Mouse (Mus musculus) midbrain, embryonic 12.5 days (tissue): ENCODE measurements around the gene Snrpa. TPM values are rescaled to one million over a fixed set of nuclear protein-coding genes. Genes with fewer than 3 reads are reported as not detected.

ENCODE experiments used
- ATAC-seq: fragments of 200-750 bp; cut with Nextera tagmentation; 2 replicates; pipeline ENCODE4 v1.8.0; 2017; ENCODE audit warnings: low read depth, moderate TSS enrichment, moderate library complexity; ENCODE audit not compliant: low FRiP score
- H3K27ac ChIP-seq: fragments of 300-500 bp; sonication (generic); replicated peaks from 2 replicates; pipeline ENCODE4 v1.5.1; 2016; ENCODE audit warnings: mild to moderate bottlenecking
- H3K27me3 ChIP-seq: fragments of 300-500 bp; sonication (generic); 2 replicates; pipeline ENCODE4 v1.6.1; 2016; ENCODE audit warnings: mild to moderate bottlenecking
- H3K36me3 ChIP-seq: fragments of 300-500 bp; sonication (generic); 2 replicates; pipeline ENCODE4 v1.6.1; 2016
- H3K4me1 ChIP-seq: fragments of 300-500 bp; sonication (generic); 2 replicates; pipeline ENCODE4 v1.6.1; 2016
- H3K4me2 ChIP-seq: fragments of 300-500 bp; sonication (generic); replicated peaks from 2 replicates; pipeline ENCODE4 v1.6.1; 2016; ENCODE audit warnings: mild to moderate bottlenecking, moderate library complexity
- H3K4me3 ChIP-seq: fragments of 300-500 bp; sonication (generic); 2 replicates; pipeline ENCODE4 v1.5.1; 2016; ENCODE audit warnings: mild to moderate bottlenecking
- H3K9ac ChIP-seq: fragments of 300-500 bp; sonication (generic); replicated peaks from 2 replicates; pipeline ENCODE4 v1.6.1; 2016; ENCODE audit warnings: mild to moderate bottlenecking, moderate library complexity
- H3K9me3 ChIP-seq: fragments of 300-500 bp; sonication (generic); 2 replicates; pipeline ENCODE4 v1.6.1; 2016; ENCODE audit warnings: mild to moderate bottlenecking
- WGBS: fragments of 180-500 bp; shearing (Covaris S2); methylation state at CpG from one replicate; pipeline ENCODE4 v1.1.7; 2016; 5-methylcytosine and 5-hydroxymethylcytosine counted together
- polyA plus RNA-seq: library from polyadenylated mRNA; unstranded; fragments of >200 nt; fragmentation: Nextera tagmentation; extraction: Ambion mirVana; gene quantifications from 2 replicates; pipeline ENCODE4 v1.2.1, GENCODE M21; 2016

Gene Snrpa
- polyA plus RNA-seq, 1 experiment from 2014 or later, result 277 TPM

DNA sequence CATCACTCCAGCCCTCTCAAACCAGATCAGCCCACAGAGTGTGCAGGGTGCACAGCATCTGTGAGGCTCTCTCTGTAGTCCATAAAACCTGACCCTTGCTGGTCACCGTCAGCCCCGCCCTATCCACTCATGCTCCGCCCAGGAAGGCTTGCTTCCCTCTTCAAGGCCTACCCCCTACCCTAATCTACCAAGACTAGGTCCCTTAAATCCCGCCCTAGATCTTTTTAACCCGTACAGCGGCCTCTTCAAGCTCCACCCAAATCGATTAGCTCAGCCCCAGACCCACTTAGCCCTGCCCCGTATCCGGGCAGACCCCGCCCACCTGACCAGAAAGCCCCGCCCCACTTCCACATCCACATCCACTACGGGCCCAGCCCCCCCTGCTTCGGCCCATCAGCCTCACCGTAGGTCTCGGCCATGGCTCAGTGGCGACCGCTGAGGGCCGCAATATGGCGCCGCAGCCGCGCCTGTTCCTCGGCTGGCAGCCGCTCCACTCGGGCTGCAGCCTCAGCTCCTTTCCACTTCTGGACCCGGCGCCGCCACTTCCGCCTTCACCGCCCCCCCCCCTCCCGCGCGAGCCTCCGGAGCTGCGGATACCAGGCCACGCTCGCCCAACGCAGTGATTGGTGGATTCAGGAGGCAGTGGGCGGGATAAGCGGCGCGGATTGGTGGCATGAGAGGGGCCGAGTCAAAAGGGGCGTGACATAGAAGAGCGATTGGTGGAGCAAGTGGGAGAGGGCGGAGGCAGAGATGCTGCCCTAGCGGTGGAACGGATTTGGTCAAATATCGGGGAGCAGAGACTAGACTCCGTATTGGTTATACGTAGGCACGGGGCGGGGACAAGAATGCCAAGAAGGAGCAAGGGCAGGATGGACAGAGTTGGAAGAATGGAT lies 17.5 kb downstream of the Snrpa start, which contains the start of gene Rab4b:
Gene Rab4b, minus strand, starts transcription at position 573 of the 893 bp plus-strand sequence.
- under 1% methylated on average over 51 of the region's 53 CpGs for WGBS
- peak; percentile 98 for ATAC-seq
- peak within 1 kb of the TSS; percentile 58 for H3K9ac ChIP-seq

DNA sequence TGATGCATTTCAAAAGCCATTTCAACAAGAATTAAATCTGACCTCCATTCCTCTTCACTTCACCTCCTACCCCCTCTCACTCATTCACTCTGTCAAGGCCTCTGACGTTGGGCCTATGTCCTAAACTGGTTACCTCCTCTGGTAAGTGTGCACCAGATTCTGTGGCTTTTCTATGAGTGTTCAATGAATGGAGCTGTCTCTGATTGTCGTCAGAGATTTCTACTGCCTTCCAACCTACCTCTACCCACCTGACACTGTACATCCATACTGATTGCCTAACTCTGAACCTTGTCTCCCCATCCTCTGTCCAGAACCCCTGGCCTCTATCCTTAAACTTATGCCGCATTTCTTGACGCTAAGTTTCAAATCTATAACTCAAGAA lies 18.1 kb downstream of the Snrpa start:
- WGBS, result 23% methylated on average over 4 of the region's 4 CpGs

More for the DNA sequence above, 17.5 kb downstream of the Snrpa start, which contains the start of gene Rab4b:
- peaks cover 12% of the 10 kb centered on the region for H3K4me1 ChIP-seq
- no peaks in the 10 kb centered on the region for H3K27me3 ChIP-seq
- peak within 1 kb of the TSS; percentile 55 for H3K4me2 ChIP-seq
- peak within 1 kb of the TSS; percentile 72 for H3K4me3 ChIP-seq
- H3K27ac ChIP-seq, result peak within 1 kb of the TSS; percentile 93
- peaks cover 23% of the 10 kb centered on the region for H3K36me3 ChIP-seq
- no peaks in the 10 kb centered on the region for H3K9me3 ChIP-seq

DNA sequence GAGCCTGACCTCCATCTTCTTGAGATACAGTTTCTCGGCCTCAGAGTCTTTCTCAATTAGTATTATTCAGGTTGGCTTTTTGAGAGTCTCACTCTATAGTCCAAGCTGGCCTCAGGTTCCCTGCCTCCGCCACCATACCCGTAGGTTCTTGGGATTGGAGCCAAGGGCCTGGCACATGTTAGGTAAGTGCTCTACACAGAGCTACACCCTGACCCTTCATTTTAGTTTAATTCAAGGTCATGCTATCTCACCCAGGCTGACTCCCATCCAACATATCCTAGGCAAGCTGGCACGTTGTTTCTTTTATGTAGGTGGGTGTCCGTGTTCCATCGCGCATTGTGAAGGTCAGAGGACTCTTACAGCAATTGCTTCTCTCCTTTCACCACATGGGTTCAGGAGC lies 21.2 kb downstream of the Snrpa start:
- Histone ChIP-seq H3K36me3 (peaks cover 41% of the 10 kb centered on the region), H3K27me3 (no peaks in the 10 kb centered on the region), H3K9me3 (no peaks in the 10 kb centered on the region), H3K4me3 (no peak overlapping the region), H3K27ac (no peak overlapping the region), H3K9ac (no peak overlapping the region), H3K4me1 (peaks cover 12% of the 10 kb centered on the region), H3K4me2 (no peak overlapping the region)
- ATAC-seq, result no peak
- WGBS, result 86% methylated on average over 7 of the region's 7 CpGs

More for the DNA sequence above, 18.1 kb downstream of the Snrpa start:
- no peak for ATAC-seq
- H3K36me3 ChIP-seq, result peaks cover 24% of the 10 kb centered on the region
- H3K9ac ChIP-seq, result peak overlapping the region; percentile 58
- H3K4me2 ChIP-seq, result peak overlapping the region; percentile 55
- H3K4me3 ChIP-seq, result peak overlapping the region; percentile 72
- no peaks in the 10 kb centered on the region for H3K27me3 ChIP-seq
- H3K9me3 ChIP-seq, result no peaks in the 10 kb centered on the region
- peaks cover 12% of the 10 kb centered on the region for H3K4me1 ChIP-seq
- peak overlapping the region; percentile 93 for H3K27ac ChIP-seq

DNA sequence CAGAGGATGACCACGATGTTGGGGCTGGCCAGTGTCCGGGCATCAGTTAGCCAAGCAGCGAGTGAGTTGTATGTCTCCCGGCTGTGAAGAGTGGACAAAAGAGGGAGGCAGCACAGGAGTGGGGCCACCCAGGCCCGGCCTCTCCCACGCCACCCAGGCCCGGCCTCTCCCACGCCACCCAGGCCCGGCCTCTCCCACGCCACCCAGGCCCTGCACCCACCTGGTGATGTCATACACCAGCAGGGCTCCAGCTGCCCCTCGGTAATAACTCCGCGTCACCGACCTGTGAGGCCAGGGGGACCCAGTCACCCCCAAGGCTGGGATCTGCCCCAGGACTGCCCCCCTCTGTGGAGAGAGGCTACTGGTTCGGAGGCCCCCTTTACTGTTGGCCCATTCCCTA lies 21.6 kb downstream of the Snrpa start:
- Histone ChIP-seq H3K9ac (no peak overlapping the region), H3K36me3 (peaks cover 41% of the 10 kb centered on the region), H3K9me3 (no peaks in the 10 kb centered on the region), H3K4me1 (peaks cover 9% of the 10 kb centered on the region), H3K4me2 (no peak overlapping the region), H3K27me3 (no peaks in the 10 kb centered on the region), H3K27ac (no peak overlapping the region), H3K4me3 (no peak overlapping the region)
- 96% methylated on average over 15 of the region's 15 CpGs for WGBS
- ATAC-seq, result no peak

DNA sequence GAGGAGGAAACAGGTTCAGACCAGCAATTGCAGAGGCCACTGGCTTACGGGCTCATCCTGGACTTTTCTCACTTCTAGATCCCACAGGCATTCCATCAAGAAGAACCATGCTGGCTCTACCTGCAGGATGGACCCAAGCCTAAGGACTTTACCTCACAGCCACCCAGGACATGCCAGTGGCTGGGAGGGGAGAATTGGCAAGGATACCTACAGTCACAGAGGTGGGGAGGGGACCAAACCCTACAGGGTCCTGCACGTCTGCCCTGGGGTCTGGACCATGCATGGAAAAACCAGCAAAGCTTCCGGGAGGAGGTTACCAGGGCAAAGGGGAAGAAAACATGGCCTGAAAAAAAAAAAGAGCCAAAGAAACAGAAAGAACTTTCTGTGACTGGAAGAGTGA lies 25.1 kb downstream of the Snrpa start:
- H3K4me2 ChIP-seq, result no peak overlapping the region
- no peaks in the 10 kb centered on the region for H3K9me3 ChIP-seq
- H3K27ac ChIP-seq, result no peak overlapping the region
- no peak overlapping the region for H3K4me3 ChIP-seq
- peaks cover 41% of the 10 kb centered on the region for H3K36me3 ChIP-seq
- no peak for ATAC-seq
- no peak overlapping the region for H3K9ac ChIP-seq
- no peaks in the 10 kb centered on the region for H3K27me3 ChIP-seq
- H3K4me1 ChIP-seq, result peaks cover 8% of the 10 kb centered on the region
- WGBS, result 81% methylated on average over 3 of the region's 3 CpGs

DNA sequence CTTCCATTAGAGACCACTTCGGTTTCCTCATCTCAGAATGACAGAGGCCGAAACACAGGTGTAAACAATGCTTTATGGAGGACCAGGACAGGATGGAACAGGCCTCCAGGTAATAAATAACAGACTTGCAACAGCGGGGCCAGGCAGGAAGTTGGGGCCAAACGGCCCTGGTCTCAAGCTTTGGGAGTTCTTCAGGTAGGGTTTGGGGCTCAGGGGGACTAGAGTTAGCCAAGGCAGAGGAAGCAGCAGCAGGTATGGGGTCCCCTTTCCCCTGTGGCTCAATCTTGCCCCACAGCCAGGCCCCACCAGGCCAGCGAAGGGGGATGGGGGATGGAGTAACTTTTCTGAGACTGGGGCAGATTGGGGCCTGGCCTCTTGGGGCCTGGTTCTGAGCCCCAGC lies 27.7 kb downstream of the Snrpa start:
- H3K27me3 ChIP-seq, result no peaks in the 10 kb centered on the region
- no peak overlapping the region for H3K4me2 ChIP-seq
- H3K4me3 ChIP-seq, result no peak overlapping the region
- H3K27ac ChIP-seq, result no peak overlapping the region
- H3K4me1 ChIP-seq, result peaks cover 31% of the 10 kb centered on the region
- 85% methylated on average over 5 of the region's 5 CpGs for WGBS
- H3K36me3 ChIP-seq, result peaks cover 46% of the 10 kb centered on the region
- no peak for ATAC-seq
- no peak overlapping the region for H3K9ac ChIP-seq
- H3K9me3 ChIP-seq, result no peaks in the 10 kb centered on the region

DNA sequence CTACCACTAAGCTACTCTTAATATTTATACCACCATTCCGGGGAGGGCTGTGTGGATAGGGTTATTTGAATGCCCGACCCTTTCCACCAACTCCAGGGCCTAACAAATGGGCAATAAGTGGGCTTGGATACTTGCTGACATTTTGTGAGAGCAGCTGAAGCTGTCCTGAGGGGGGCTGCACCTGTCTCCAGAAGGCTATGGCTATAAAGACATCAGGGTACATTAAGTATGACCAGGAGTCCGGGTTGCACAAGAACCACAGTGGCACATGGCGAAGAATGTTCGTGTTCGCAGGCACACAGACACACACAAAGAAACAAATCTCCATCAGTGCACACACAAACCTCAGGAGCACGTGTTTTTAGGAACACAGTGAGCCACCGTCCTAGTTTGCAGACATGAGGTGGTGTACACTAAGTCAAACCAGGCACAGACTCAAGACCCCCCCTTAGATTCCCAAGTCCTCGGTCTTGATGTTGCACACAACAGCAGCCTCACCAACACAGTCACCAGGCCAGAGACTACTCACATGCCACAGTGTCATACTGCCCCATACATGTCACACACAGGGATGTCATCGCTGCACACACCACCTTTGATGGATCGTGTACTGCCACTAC lies 28.5 kb downstream of the Snrpa start:
- H3K27ac ChIP-seq, result peak overlapping the region; percentile 99
- ATAC-seq, result peak; percentile 0; the same call in 1 of the 2 replicates
- peak overlapping the region; percentile 49 for H3K9ac ChIP-seq
- peak overlapping the region; percentile 78 for H3K4me2 ChIP-seq
- 75% methylated on average over 11 of the region's 11 CpGs for WGBS
- H3K27me3 ChIP-seq, result no peaks in the 10 kb centered on the region
- peaks cover 39% of the 10 kb centered on the region for H3K4me1 ChIP-seq
- H3K4me3 ChIP-seq, result peak overlapping the region; percentile 78
- no peaks in the 10 kb centered on the region for H3K9me3 ChIP-seq
- H3K36me3 ChIP-seq, result peaks cover 44% of the 10 kb centered on the region

DNA sequence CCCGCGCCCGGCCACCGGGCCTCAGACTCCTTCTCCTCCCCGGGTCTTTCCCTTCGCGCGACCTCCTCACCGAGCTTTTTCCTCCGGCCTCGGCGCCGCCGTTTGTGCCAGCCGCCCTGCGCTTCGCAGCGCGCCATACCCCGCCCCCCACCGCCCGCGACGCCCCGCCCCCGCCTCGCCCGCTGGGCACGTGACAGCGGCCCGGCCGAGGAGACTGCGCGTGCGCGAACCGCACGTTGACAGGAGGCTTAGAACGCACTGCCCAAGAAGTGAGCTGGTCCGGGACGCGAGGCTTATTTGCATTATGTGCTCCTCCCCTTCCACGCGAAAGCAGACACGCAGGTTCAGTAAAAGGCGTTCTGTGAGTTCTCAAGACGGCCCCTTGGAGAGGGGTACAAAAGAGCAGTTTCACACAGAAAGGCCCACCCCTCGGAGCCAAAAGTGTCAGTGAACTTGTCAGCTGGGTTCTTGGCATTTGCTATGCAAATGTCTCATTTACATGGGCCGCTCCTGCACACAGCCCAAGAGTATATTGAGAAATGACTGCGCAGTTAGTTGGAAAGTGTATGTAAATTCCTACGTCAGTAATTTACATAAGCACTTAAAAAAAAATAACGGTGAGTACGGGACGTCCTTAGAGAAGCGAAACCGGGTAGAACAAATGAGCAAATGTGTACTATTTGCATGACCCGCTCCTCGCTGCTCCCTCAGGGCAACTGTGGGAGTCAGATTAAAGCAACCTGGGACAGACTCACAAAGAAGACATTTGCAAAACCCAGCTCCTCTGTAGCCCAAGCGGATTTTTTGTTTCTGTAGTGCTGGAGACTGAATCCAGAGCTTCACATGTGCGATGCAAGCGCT lies 29.2 kb downstream of the Snrpa start, which contains the start of gene Egln2:
Gene Egln2, minus strand, starts transcription at position 189 of the 861 bp plus-strand sequence.
- peaks cover 42% of the 10 kb centered on the region for H3K36me3 ChIP-seq

DNA sequence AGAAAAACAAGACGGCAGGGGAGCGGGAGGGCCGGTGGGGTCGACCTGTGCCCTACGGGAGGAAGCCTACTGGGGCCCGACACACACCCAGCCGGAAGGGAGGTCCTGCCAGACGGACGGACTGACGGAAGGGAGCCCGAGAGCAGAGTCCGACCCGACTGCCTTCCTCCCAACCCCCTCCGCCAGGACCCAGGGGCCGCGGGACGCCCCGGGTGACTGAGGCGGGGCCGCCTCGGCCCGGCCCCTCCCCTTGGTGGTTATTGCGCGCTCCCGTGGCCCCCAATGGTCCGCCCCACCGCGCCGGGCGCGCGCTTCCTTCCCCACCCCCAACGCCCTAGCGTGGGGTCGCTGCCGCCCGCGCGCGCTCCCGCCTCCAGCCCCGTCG lies 29.9 kb downstream of the Snrpa start:
- no peaks in the 10 kb centered on the region for H3K27me3 ChIP-seq
- H3K4me1 ChIP-seq, result peaks cover 52% of the 10 kb centered on the region
- 0% methylated on average over 28 of the region's 43 CpGs for WGBS
- H3K4me2 ChIP-seq, result peak overlapping the region; percentile 78
- ATAC-seq, result peak; percentile 71
- H3K36me3 ChIP-seq, result peaks cover 45% of the 10 kb centered on the region
- peak overlapping the region; percentile 84 for H3K9ac ChIP-seq
- no peaks in the 10 kb centered on the region for H3K9me3 ChIP-seq
- peak overlapping the region; percentile 99 for H3K27ac ChIP-seq
- H3K4me3 ChIP-seq, result peak overlapping the region; percentile 78

More for the DNA sequence above, 29.2 kb downstream of the Snrpa start, which contains the start of gene Egln2:
- 1% methylated on average over 61 of the region's 61 CpGs for WGBS
- peaks cover 46% of the 10 kb centered on the region for H3K4me1 ChIP-seq
- ATAC-seq, result peak; percentile 85
- H3K9me3 ChIP-seq, result no peaks in the 10 kb centered on the region
- peak within 1 kb of the TSS; percentile 78 for H3K4me3 ChIP-seq
- peak within 1 kb of the TSS; percentile 84 for H3K9ac ChIP-seq
- H3K27ac ChIP-seq, result peak within 1 kb of the TSS; percentile 99
- peak within 1 kb of the TSS; percentile 78 for H3K4me2 ChIP-seq
- H3K27me3 ChIP-seq, result no peaks in the 10 kb centered on the region

DNA sequence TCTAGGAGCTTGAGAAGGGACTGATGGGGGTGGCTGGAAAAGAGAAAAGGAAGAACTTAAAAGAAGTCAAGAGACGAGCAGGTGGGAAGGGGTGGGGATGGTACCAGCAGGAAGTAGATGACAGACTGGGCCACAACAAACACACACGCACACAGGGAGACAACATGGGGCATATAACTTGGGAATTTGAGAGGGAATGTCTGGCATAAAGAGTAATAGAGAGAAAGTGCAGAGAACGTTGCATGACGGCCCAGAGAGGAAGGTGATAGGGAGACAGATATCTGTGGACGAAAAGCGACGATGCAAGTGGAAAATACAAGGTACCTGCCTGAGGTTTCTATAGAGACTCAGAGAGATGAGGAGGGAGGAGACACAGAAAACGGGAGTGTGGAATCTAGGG lies 30.4 kb downstream of the Snrpa start:
- Histone ChIP-seq H3K4me2 (peak overlapping the region; percentile 78), H3K27ac (peak overlapping the region; percentile 99), H3K27me3 (no peaks in the 10 kb centered on the region), H3K4me1 (peaks cover 58% of the 10 kb centered on the region), H3K9me3 (no peaks in the 10 kb centered on the region), H3K9ac (peak overlapping the region; percentile 84), H3K36me3 (peaks cover 41% of the 10 kb centered on the region), H3K4me3 (peak overlapping the region; percentile 78)
- WGBS, result 3% methylated on average over 8 of the region's 8 CpGs
- ATAC-seq, result no peak

DNA sequence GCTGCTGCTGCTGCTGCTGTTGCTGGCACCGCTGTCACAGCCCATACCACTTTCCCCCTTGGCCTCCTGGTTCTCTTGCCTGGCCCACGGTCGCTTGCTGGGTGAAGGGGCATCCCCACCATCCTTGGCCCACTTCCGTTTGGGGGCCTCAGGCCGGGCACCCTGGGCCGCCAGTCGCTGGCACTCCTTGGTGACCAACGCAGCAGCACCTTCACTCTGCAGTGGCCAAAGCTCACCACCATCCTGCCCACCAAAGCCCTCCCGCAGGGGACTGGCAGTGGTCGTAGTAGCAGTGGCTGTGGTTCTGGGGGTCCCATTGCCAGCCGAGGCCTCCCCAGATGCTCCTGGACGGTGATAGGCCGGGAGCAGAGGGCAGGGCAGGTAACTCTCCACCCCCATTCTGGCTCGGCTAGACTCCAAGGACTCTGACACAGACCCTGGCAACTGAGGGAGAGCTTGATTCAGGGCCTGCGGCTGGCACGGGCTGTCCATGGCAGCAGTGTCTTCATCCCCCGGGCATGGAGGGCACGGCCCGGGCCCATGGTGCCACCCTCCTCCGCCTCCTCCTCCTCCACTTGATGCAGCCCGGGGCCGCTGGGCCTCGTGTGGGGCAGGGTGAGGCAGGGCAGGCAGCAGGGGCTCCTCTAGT lies 30.9 kb downstream of the Snrpa start:
- Histone ChIP-seq H3K4me3 (peak overlapping the region; percentile 78), H3K4me2 (peak overlapping the region; percentile 78), H3K36me3 (peaks cover 39% of the 10 kb centered on the region), H3K9me3 (no peaks in the 10 kb centered on the region), H3K27me3 (no peaks in the 10 kb centered on the region), H3K27ac (0 out of 2 replicates have a peak overlapping the region, but pooled peaks have one; percentile 99), H3K9ac (peak overlapping the region; percentile 84), H3K4me1 (peaks cover 63% of the 10 kb centered on the region)
- no peak for ATAC-seq
- 80% methylated on average over 23 of the region's 23 CpGs for WGBS
